Mouse (Mus musculus) layer of hippocampus, postnatal 10 days (tissue): ENCODE results near the gene Fam234a. TPM values are rescaled to one million over a fixed set of nuclear protein-coding genes. Genes with fewer than 3 reads are reported as not detected.
"Not testable (repeated sequence)": the region's sequence is repeated elsewhere in the genome, so short reads cannot be mapped to it uniquely, and the experiment has no call there.

Experiments
- DNase-seq, 2 experiments: peaks; one replicate each; pipeline ENCODE4 v3.0.0; 2021; ENCODE audit warnings: low spot score in 2 of 2
- total RNA-seq, 2 experiments: library from RNA; stranded (reverse); gene quantifications; 2 replicates each; pipeline ENCODE4 v1.2.3; 2021

Gene Fam234a
- total RNA-seq, 2 experiments from 2014 or later = 19.9 to 23.3 TPM

DNA sequence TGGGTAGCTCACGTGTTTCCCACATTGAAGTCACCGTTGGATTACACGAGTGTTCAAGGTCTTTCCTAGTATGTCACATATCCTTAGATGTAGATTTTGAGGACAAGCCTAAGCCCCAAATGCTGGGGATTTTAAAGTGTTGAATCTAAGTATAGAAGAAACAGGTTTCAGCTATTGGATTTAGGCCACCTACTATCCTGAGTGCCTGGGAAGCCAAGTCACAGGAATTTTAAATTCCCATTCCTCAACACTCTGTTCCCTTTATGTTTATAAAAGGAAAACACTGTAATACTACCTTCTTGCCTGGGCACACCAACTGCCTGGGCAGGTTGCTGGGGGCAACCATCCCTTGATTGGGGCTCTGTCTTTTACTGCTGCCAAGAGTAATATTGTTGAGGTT, 62.9 kb downstream of the Fam234a start:
- DNase-seq = no peak

DNA sequence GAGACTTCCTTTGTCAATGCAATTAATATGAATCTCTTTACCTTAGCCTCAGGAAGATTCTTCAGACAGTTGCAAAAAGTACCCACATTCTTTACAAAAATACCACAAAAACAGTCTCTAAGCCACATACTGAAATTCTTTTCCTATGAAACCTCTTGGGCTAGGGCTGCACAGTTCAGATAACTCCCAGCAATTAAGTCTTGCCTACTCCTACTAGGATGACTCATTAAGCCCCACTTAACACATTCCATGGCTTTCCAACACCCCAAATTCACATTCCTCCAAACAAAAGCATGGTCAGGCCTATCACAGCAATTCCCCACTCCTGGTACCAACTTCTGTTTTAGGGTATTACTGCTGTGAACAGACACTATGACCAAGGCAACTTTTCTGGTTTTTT, 65.4 kb downstream of the Fam234a start:
- no peak for DNase-seq

DNA sequence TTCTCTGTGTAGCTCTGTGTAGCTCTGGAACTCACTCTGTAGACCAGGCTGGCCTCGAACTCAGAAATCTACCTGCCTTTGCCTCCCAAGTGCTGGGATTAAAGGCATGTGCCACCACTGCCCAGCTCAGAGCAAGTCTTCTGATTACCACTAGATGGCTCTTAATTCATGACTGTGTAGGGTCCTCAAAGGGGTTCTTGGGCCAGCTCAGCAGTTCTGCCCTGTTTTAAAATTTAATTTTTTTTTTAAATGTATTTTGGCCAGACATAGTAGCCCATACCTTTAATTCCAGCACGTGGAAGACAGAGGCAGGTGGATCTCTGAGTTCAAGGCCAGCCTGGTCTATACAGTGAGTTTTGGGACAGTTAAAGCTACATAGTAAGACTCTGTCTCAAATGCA, 68.8 kb downstream of the Fam234a start:
- not testable (repeated sequence) for DNase-seq

DNA sequence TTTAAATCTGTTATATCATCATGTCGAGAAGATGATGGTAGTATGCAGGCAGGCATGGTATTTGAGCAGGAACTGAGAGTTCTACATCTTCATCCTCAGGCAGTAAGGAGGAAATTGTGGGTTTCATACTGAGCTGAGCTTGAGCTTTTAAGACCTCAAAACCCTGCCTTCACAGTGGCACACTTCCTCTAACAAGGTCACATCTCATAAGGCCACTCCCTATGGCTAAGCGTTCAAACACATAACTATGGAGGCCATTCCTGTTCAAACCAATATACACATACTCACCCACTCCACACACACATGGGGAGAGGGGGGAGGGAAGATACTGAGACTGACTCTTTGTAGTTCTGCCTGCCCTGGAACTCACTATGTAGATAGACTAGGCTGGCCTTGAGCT, 76.0 kb downstream of the Fam234a start:
- DNase-seq = no peak

DNA sequence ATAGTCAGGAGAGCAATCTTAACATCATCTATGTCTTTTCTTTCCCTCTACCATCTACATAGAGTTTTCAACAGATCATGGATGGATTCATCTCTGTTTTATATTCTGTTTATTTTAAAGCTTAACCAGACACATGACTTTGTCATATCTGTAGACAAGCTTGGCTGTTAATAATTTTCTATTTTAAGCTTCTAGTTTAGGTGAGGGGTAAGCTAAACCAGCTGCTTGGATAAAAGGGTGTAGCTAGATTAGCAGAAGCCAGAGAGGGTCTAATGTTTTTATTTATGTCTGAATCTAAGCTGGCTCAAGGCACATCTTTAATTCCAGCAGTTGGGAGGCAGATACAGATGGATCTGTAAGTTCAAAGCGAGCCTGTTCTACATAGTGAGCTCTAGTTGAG, 81.3 kb downstream of the Fam234a start:
- DNase-seq = no peak

Other genes with a start within 250 kb of the Fam234a start
- gene Rab11fip3, start 174.7 kb downstream of the Fam234a start, total RNA-seq = 10 to 100 TPM; 69.6 to 79.3 TPM
- gene Decr2, start 153.9 kb downstream of the Fam234a start, total RNA-seq = 10 to 100 TPM; 24.8 to 25.7 TPM
- gene Nme4, start 148.6 kb downstream of the Fam234a start, total RNA-seq = 1 to 10 TPM; 4.6 to 5.7 TPM
- gene Tmem8, start 130.9 kb downstream of the Fam234a start, total RNA-seq = 1 to 10 TPM; 7.6 to 7.8 TPM
- 10 to 100 TPM; 72.2 to 81.8 TPM for gene Mrpl28, start 120.7 kb downstream of the Fam234a start, total RNA-seq
- gene Axin1, start 105.6 kb downstream of the Fam234a start, total RNA-seq = 10 to 100 TPM; 23.7 to 25.1 TPM
- under 1 TPM; 0.29 to 0.89 TPM for gene Pdia2, start 45.2 kb downstream of the Fam234a start, total RNA-seq
- 10 to 100 TPM; 63.0 to 81.1 TPM for gene Rgs11, start 41.3 kb downstream of the Fam234a start, total RNA-seq
- gene Arhgdig, start 36.5 kb downstream of the Fam234a start, total RNA-seq = 100 to 1,000 TPM; 199 to 205 TPM
- 10 to 100 TPM; 85.3 to 93.4 TPM for gene Luc7l, start 8.7 kb upstream of the Fam234a start, total RNA-seq
- 10 to 100 TPM; 87.9 to 88.7 TPM for gene Neurl1b, start 170.6 kb upstream of the Fam234a start, total RNA-seq